Mouse (Mus musculus): Measurements from ENCODE around the gene Tspyl2. TPM values are rescaled to one million over a fixed set of nuclear protein-coding genes. Genes with fewer than 3 reads are reported as not detected.
"Not testable (repeated sequence)": the region's sequence is repeated elsewhere in the genome, so short reads cannot be mapped to it uniquely, and the experiment has no call there.

Gene Tspyl2
- total RNA-seq (2017), result 17.0 and 19.6 TPM in 2 replicates

GRCm38 (mm10) chrX:152342358-152342901 is at the start of gene Tspyl2:
Tspyl2 (minus strand) TSS chrX:152342425.
- ATAC-seq (replicated peaks; ENCODE audit: low read depth, poor library complexity, severe bottlenecking), result peak; percentile 97

DNA sequence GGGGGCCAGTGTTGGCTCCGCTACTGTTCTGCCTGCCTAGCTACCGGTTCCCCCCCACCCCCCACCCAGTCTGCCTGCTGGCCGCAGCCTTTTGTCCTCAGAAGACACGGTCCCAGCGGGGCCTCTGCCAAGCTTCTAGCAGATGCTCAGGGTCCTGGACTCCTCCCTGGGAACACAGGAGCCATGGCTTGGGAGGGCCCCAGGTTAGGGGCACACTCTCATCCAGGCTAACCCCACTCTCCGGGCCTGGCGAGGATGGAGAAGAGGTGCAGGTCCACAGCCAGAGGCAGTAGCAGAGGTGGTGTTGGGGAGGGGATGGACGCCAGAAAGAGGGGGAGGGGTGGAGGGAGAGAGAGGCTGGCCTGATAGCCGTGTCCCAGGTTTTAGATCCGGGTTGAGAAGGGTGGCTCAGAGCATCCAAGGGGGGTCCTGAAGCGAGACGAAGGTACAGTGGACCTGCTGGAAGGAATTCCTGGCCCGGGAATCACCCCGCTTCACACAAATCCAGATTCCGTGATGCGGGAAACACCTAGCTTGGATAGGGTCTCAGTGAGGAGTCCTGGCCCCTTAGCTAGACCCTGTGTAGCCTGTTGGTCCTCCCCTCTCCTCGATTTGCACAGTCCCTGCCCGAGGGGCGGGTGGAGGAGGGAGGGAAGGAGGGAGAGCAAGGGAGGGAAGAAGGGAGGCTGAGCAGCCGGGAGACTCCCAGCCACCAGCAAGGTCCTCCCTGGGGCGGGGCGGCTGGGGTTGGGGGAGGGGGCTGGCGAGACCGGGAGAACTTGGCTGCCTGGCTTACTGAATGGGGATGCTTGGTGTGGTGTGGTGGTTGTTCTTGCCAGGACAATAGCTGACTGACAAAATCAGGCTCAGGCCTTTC is 26.4 kb upstream of the Tspyl2 start, which contains the start of gene Gpr173:
Gene Gpr173, minus strand, starts transcription at position 308 of the 877 bp plus-strand sequence.
- ATAC-seq (replicated peaks; ENCODE audit: low read depth, poor library complexity, severe bottlenecking), result no peak

- no peak for ATAC-seq (replicated peaks; ENCODE audit: low read depth, poor library complexity, severe bottlenecking)
These were observed 25.8 kb upstream of the Tspyl2 start for GRCm38 (mm10) chrX:152368054-152368396.

DNA sequence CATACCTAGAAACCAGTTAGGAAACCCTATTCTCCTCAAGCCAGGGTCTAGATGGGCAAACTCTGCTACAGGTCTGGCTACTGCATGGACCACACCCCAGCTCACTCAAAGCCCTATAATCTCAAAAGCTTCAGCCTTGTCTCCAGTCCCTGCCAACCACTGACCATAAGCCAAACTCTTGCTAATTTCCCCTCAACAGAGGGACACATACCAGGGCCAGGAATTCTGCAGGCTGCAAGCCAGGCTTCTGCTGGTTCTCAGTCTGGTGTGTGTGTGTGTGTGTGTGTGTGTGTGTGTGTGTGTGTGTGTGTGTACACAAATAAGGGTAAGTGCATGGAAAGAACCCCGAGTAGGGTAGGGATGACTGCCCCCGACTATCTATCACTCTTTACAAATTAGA is 24.2 kb upstream of the Tspyl2 start:
- ATAC-seq (replicated peaks; ENCODE audit: low read depth, poor library complexity, severe bottlenecking), result no peak

GRCm38 (mm10) chrX:152352553-152353153 is 10.4 kb upstream of the Tspyl2 start:
- peak; percentile 96 for ATAC-seq (replicated peaks; ENCODE audit: low read depth, poor library complexity, severe bottlenecking)

GRCm38 (mm10) chrX:152347041-152347440 is 4.8 kb upstream of the Tspyl2 start:
- no peak for ATAC-seq (replicated peaks; ENCODE audit: low read depth, poor library complexity, severe bottlenecking)

GRCm38 (mm10) chrX:152346587-152346986 is 4.4 kb upstream of the Tspyl2 start:
- no peak for ATAC-seq (replicated peaks; ENCODE audit: low read depth, poor library complexity, severe bottlenecking)

DNA sequence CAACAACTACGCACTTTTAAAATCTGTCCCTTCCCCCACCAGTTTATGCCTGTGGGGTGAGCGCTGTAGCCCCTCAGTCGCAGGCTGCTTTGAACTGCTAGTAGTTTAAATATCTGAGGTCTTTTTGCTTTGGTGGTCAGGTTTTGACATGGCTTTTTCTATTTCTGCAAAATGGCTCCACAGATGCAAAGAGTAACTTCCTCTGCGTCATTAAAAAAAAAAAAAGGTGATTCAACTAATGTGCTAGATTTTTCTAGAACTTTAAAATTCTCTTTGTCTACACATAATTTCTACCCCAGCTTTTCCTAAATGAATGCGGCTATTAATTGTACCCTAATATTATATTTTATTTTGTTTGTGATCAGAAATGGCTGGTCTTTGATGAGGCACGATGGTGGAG is 678 bp upstream of the Tspyl2 start:
- ATAC-seq (replicated peaks; ENCODE audit: low read depth, poor library complexity, severe bottlenecking), result no peak

DNA sequence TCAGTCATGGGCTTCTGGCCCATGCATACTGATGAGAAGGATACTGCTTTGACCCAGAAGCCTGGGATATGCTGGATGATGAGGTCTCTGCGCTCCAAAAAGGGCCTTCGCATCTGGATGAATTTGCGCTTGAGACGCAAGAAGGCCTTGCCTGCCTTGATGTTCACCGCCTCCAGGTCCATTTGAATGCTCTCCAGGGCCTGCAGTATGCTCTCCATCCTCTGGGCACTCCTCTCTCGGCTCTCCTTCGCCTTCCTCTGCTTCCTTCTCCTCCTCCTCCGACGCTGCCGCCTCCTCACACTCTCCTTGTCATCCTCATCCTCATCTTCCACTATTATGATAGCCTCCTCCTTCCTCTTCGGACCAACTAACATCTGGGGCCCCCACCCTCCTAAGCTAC is 729 bp downstream of the Tspyl2 start:
- ATAC-seq (replicated peaks; ENCODE audit: low read depth, poor library complexity, severe bottlenecking), result no peak

DNA sequence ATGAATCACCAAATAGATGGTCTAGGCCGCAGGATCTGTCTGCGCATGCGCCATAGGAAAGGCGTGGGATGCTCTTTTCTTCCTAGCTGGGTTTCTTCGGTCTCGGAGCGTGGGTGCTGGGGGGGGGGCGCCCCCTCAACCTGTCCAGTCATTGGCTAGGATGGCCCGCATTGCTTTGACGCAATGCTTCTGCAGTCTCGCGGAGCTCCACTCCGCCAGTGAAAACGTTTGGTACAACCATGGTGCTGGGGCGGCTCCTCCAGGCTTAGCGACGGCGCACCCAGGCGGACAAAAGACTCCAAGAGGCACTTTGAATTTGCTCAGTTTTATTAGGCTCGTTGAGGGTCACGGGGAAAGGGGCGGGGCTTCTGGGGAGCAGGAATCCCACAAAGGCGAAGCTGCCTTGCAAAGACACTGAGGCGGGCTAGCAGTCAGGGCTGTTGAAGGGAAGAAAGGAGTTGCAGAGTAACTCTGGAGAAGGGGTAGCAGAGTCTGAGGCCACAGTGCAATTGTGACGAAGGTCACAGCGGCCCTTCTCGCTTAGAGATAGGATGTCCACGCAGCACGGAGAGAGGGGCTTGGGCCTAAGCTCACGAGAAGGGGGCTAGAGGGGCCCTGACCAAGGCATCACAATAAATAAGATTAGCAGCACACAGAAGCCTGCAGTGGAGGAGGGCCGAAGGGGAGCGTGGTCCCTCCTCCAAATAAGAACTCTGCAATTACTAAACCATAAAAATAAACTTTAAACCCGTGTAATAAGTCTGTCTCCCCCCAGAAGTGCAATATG is 5.5 kb downstream of the Tspyl2 start:
- ATAC-seq (replicated peaks; ENCODE audit: low read depth, poor library complexity, severe bottlenecking), result peak; percentile 100

DNA sequence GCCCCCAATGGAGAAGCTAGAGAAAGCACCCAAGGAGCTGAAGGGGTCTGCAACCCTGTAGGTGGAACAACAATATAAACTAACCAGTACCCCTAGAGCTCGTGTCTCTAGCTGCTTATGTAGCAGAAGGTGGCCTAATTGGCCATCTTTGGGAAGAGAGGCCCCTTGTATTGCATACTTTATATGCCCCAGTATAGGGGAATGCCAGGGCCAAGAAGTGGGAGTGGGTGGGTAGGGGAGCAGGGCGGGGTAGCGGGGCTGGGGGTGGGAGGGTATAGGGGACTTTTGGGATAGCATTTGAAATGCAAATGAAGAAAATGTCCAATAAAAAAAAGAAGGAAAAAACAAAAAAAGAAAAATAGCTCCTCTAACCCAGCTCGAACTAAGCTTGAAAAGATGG is 6.1 kb downstream of the Tspyl2 start:
- not testable (repeated sequence) for ATAC-seq (replicated peaks; ENCODE audit: low read depth, poor library complexity, severe bottlenecking)

GRCm38 (mm10) chrX:152329400-152329799 is 12.8 kb downstream of the Tspyl2 start:
- not testable (repeated sequence) for ATAC-seq (replicated peaks; ENCODE audit: low read depth, poor library complexity, severe bottlenecking)

DNA sequence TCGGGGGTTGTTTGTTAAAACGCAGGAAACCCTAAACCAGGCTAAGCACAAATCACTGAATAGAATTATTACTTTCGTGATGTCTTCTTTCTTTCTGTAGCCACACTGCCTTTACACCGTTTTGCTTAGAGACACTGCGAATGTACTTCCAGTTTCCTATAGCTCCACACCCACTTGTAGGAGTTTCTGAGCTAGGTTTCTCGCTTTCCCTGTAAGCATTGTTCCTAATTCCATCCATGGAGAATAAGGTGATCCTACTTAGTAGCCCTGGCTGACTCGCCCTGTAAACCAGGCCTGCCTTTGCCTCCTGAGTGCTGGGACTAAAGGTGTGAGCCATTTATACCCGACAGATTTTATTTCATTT is 14.6 kb downstream of the Tspyl2 start:
- ATAC-seq (replicated peaks; ENCODE audit: low read depth, poor library complexity, severe bottlenecking), result peak; percentile 21; the same call in 1 of the 2 replicates

DNA sequence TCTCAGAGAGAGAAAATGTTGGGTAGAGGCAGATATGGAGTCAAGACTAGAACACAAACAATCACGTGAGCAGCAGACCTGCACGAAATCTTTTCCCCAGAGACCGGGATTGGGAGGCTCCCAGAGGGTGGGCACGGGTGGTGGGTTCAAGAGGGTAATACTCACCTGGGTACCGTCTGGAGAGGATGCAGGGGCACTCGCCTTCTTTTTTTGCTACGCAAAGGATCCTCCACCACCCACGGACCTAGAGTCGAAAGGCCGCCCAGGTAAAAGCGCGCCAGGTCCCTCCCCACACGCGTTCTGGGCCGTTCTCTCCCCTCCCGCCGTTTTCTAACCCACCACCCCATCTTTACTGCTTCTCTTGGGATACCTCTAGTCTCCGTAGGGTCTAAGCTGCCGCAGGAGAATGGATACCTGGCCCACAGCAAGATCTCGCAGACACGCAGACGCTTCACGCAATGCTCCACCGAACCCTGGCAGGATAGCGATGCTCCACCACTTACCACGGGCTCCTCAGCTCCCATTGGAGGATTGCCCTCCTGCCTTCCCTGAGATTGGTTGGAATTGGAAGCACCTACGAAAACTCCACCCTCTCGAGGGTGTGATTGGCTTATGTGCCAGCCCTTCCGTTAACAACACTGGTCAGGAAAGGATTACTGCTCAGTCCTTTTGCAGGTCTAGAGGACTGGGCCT is 15.1 kb downstream of the Tspyl2 start, which contains the start of gene Kantr:
Gene Kantr, minus strand, starts transcription at position 500 of the 693 bp plus-strand sequence.
- peak; percentile 100 for ATAC-seq (replicated peaks; ENCODE audit: low read depth, poor library complexity, severe bottlenecking)

GRCm38 (mm10) chrX:152323584-152323983 is 18.6 kb downstream of the Tspyl2 start:
- no peak for ATAC-seq (replicated peaks; ENCODE audit: low read depth, poor library complexity, severe bottlenecking)

- peak; percentile 59 for ATAC-seq (replicated peaks; ENCODE audit: low read depth, poor library complexity, severe bottlenecking)
These were observed 19.4 kb downstream of the Tspyl2 start for GRCm38 (mm10) chrX:152322776-152323175.

DNA sequence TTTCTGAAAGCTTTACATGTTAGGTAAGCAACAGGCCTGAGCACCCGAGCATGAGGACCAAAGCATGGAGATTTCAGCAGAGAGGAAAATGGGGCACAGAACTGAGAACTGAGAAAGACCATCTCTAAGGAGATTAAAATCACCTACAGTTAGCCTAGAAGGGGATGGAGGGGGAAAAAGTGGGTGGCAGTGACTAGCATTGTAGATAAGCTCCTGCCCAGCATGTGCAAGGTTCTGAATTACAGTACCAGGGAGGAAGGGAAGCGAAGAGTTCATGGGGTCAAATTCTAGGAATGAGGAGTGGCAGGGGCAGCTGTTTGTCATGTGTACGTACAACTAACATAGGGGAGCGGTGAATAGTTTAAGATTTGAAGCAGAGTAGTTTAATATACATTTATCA is 21.7 kb downstream of the Tspyl2 start:
- ATAC-seq (replicated peaks; ENCODE audit: low read depth, poor library complexity, severe bottlenecking), result no peak

- peak; percentile 84 for ATAC-seq (replicated peaks; ENCODE audit: low read depth, poor library complexity, severe bottlenecking)
These were observed 34.3 kb downstream of the Tspyl2 start for GRCm38 (mm10) chrX:152307942-152308341.

DNA sequence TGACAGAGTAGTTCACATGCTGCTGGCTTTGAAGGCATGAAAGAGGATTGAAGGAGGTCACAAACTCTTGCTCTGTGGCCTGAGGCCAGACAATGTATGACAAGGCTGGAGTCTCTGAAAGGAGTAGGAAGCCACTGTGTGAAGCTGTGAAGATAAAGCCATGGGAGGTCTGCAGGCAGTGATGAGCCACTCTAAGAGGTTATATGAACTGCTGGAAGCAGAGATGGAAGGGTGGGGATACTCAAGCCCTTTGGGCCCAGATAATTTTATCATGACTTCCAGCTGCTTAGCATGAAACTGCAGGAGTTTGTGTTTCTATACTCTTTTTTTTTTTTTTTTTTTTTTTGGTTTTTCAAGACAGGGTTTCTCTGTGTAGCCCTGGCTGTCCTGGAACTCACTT is 34.9 kb downstream of the Tspyl2 start:
- ATAC-seq (replicated peaks; ENCODE audit: low read depth, poor library complexity, severe bottlenecking), result peak; percentile 99

GRCm38 (mm10) chrX:152306224-152306623 is 36.0 kb downstream of the Tspyl2 start:
- no peak for ATAC-seq (replicated peaks; ENCODE audit: low read depth, poor library complexity, severe bottlenecking)
